ENCODE assay signal across 9 mouse cellular contexts in genomic region chr16:34342369-34343160, GRCm38 (mm10).
DNase-seq lines count a peak whose midpoint lies in the region; ATAC-seq and TF ChIP-seq lines count a peak whose summit lies in the region.
"Had no signal": no experiment of that assay in that cellular context is flagged by ENCODE, and none has a peak within 500 bp of the region (broad histone marks: within the 10 kb centered on the region; RNA-seq: fewer than 3 reads in every experiment).

No protein-coding gene starts in this region.

- H3K79me2 ChIP-seq in myocyte (ENCODE audit: control insufficient read depth, insufficient read depth), result no peaks in the 10 kb centered on the region

- no peaks in the 10 kb centered on the region for H3K36me3 ChIP-seq in hindbrain, embryonic 14.5 days (replicated peaks; ENCODE audit: control insufficient read depth, insufficient read depth)
- no peaks in the 10 kb centered on the region for H3K36me3 ChIP-seq in hindbrain, embryonic 13.5 days
- H3K36me3 ChIP-seq in forebrain, embryonic 15.5 days, result no peaks in the 10 kb centered on the region
- no peaks in the 10 kb centered on the region for H3K36me3 ChIP-seq in myocyte (ENCODE audit: control insufficient read depth, insufficient read depth)
- no peaks in the 10 kb centered on the region for H3K36me3 ChIP-seq in kidney, embryonic 16.5 days (ENCODE audit: insufficient read depth, low read length)
- H3K36me3 ChIP-seq: midbrain, embryonic 12.5 days had no signal

- no peak overlapping the region for H3K27ac ChIP-seq in hindbrain, embryonic 14.5 days
- H3K27ac ChIP-seq in hindbrain, embryonic 13.5 days, result no peak overlapping the region
- peak overlapping the region; percentile 79 for H3K27ac ChIP-seq in forebrain, embryonic 15.5 days (replicated peaks)
- H3K27ac ChIP-seq in layer of hippocampus, adult 2 months, result peak overlapping the region; percentile 90
- no peak overlapping the region for H3K27ac ChIP-seq in kidney, embryonic 16.5 days (ENCODE audit: low read length)
- H3K27ac ChIP-seq: midbrain, embryonic 12.5 days had no signal

- H3K4me1 ChIP-seq in hindbrain, embryonic 14.5 days (replicated peaks; ENCODE audit: control insufficient read depth, insufficient read depth, low read length), result peaks cover 20% of the 10 kb centered on the region; the same call in 1 of the 2 replicates
- peaks cover 39% of the 10 kb centered on the region for H3K4me1 ChIP-seq in hindbrain, embryonic 13.5 days (replicated peaks)
- H3K4me1 ChIP-seq in forebrain, embryonic 15.5 days, result peaks cover 39% of the 10 kb centered on the region
- H3K4me1 ChIP-seq in kidney, embryonic 16.5 days (ENCODE audit: insufficient read depth, low read length), result peaks cover 4% of the 10 kb centered on the region

- no peak overlapping the region for H3ac ChIP-seq in myocyte (ENCODE audit: control insufficient read depth, insufficient read length)

- peak; percentile 47; the same call in 1 of the 2 replicates for ATAC-seq in hindbrain, embryonic 14.5 days (ENCODE audit: low FRiP score)
- no peak for ATAC-seq in hindbrain, embryonic 13.5 days (ENCODE audit: low FRiP score)
- ATAC-seq in forebrain, embryonic 15.5 days (replicated peaks), result peak; percentile 86
- no peak for ATAC-seq in kidney, embryonic 16.5 days (ENCODE audit: low FRiP score, low TSS enrichment)

- WGBS in hindbrain, embryonic 14.5 days, result 59% methylated on average over 7 of the region's 7 CpGs
- 72% methylated on average over 7 of the region's 7 CpGs for WGBS in hindbrain, embryonic 13.5 days
- WGBS in forebrain, embryonic 15.5 days, result 43% methylated on average over 7 of the region's 7 CpGs
- WGBS in kidney, embryonic 16.5 days, result 77% methylated on average over 7 of the region's 7 CpGs

- TF ChIP-seq CTCF in layer of hippocampus, adult 2 months (conservative IDR thresholded peaks at IDR 0.05), result no peak

- DNase-seq in hindbrain, embryonic 14.5 days (ENCODE audit: low spot score), result no peak
- DNase-seq in layer of hippocampus, adult 2 months (ENCODE audit: low spot score in 2 of 2), result peak; percentile 79 to 87
- DNase-seq in embryo, embryonic 10.5 days (ENCODE audit: low spot score), result no peak
- no peak for DNase-seq in lung, postnatal 25 days (ENCODE audit: low spot score)

- no peak overlapping the region for H3K9ac ChIP-seq in hindbrain, embryonic 14.5 days
- no peak overlapping the region for H3K9ac ChIP-seq in hindbrain, embryonic 13.5 days
- H3K9ac ChIP-seq in forebrain, embryonic 15.5 days (replicated peaks), result 0 out of 2 replicates have a peak overlapping the region, but pooled peaks have one; percentile 17
- no peak overlapping the region for H3K9ac ChIP-seq in kidney, embryonic 16.5 days (replicated peaks; ENCODE audit: low read length)
- H3K9ac ChIP-seq: midbrain, embryonic 12.5 days had no signal

- no peak overlapping the region for H3K4me3 ChIP-seq in hindbrain, embryonic 14.5 days (replicated peaks; ENCODE audit: low read length)
- H3K4me3 ChIP-seq in hindbrain, embryonic 13.5 days, result no peak overlapping the region
- H3K4me3 ChIP-seq in forebrain, embryonic 15.5 days, result no peak overlapping the region
- no peak overlapping the region for H3K4me3 ChIP-seq in layer of hippocampus, adult 2 months
- no peak overlapping the region for H3K4me3 ChIP-seq in myocyte
- no peak overlapping the region for H3K4me3 ChIP-seq in kidney, embryonic 16.5 days (ENCODE audit: low read length)
- H3K4me3 ChIP-seq: midbrain, embryonic 12.5 days had no signal

- no peak overlapping the region for H3K4me2 ChIP-seq in hindbrain, embryonic 14.5 days (replicated peaks)
- H3K4me2 ChIP-seq in hindbrain, embryonic 13.5 days, result no peak overlapping the region
- H3K4me2 ChIP-seq in forebrain, embryonic 15.5 days (replicated peaks), result no peak overlapping the region
- H3K4me2 ChIP-seq in myocyte (ENCODE audit: low read depth), result no peak overlapping the region
- no peak overlapping the region for H3K4me2 ChIP-seq in kidney, embryonic 16.5 days (replicated peaks; ENCODE audit: low read depth, low read length)
- H3K4me2 ChIP-seq: midbrain, embryonic 12.5 days had no signal

- TF ChIP-seq POLR2A in myocyte (IDR thresholded peaks at IDR 0.05; ENCODE audit: insufficient read length, low read depth), result no peak

- no peaks in the 10 kb centered on the region for H3K9me3 ChIP-seq in hindbrain, embryonic 14.5 days (ENCODE audit: control insufficient read depth, low read length)
- H3K9me3 ChIP-seq in hindbrain, embryonic 13.5 days, result no peaks in the 10 kb centered on the region
- no peaks in the 10 kb centered on the region for H3K9me3 ChIP-seq in forebrain, embryonic 15.5 days
- H3K9me3 ChIP-seq in kidney, embryonic 16.5 days (ENCODE audit: low read length), result no peaks in the 10 kb centered on the region
- H3K9me3 ChIP-seq: midbrain, embryonic 12.5 days had no signal

- no peaks in the 10 kb centered on the region for H3K27me3 ChIP-seq in hindbrain, embryonic 14.5 days (ENCODE audit: control insufficient read depth, insufficient read depth, low read length)
- H3K27me3 ChIP-seq in hindbrain, embryonic 13.5 days, result no peaks in the 10 kb centered on the region
- no peaks in the 10 kb centered on the region for H3K27me3 ChIP-seq in forebrain, embryonic 15.5 days
- H3K27me3 ChIP-seq in myocyte (ENCODE audit: control insufficient read depth, insufficient read depth, insufficient read length), result no peaks in the 10 kb centered on the region
- no peaks in the 10 kb centered on the region for H3K27me3 ChIP-seq in kidney, embryonic 16.5 days (ENCODE audit: insufficient read depth, low read length)
- H3K27me3 ChIP-seq: midbrain, embryonic 12.5 days had no signal

TF ChIP-seq in myocyte, 11 proteins besides CTCF, POLR2A, EP300 and RAD21:
- TF ChIP-seq USF1 (IDR thresholded peaks at IDR 0.05; ENCODE audit: low read depth) (no peak), MYOD1 (IDR thresholded peaks at IDR 0.05; ENCODE audit: control insufficient read depth in 1 of 3, insufficient read length in 2 of 3, low read depth in 2 of 3) (peak in 2 of 3 experiments; percentile 35 to 76), E2F4 (IDR thresholded peaks at IDR 0.05; ENCODE audit: insufficient read depth) (no peak), SRF (IDR thresholded peaks at IDR 0.05; ENCODE audit: control insufficient read depth, insufficient read length, low read depth) (no peak), MYOG (IDR thresholded peaks at IDR 0.05; ENCODE audit: control insufficient read depth in 1 of 3, insufficient read depth in 1 of 3, insufficient read length in 2 of 3, low read depth in 2 of 3) (peak in 2 of 3 experiments; percentile 42 to 83), POLR2AphosphoS2 (IDR thresholded peaks at IDR 0.05; ENCODE audit: insufficient read length, low read depth) (no peak), TCF12 (IDR thresholded peaks at IDR 0.05; ENCODE audit: insufficient read depth, poor library complexity, severe bottlenecking) (peak; percentile 7), TCF3 (IDR thresholded peaks at IDR 0.05; ENCODE audit: insufficient read length, low read depth) (no peak), CEBPB (IDR thresholded peaks at IDR 0.05; ENCODE audit: insufficient read depth, poor library complexity, severe bottlenecking) (no peak)
TF ChIP-seq in myocyte: peak in this region for 3.

Comparison
In these comparisons a context has a peak if more than half of its experiments do, and no peak if none do; other contexts are left out.
1. ATAC-seq: peak in hindbrain, embryonic 14.5 days (single experiment) and forebrain, embryonic 15.5 days (single experiment); none in hindbrain, embryonic 13.5 days (single experiment) and kidney, embryonic 16.5 days (single experiment).
2. DNase-seq: peak in layer of hippocampus, adult 2 months (2 of 2); none in hindbrain, embryonic 14.5 days (single experiment), embryo, embryonic 10.5 days (single experiment) and lung, postnatal 25 days (single experiment).
3. H3K27ac ChIP-seq: peak in forebrain, embryonic 15.5 days (single experiment) and layer of hippocampus, adult 2 months (single experiment); none in hindbrain, embryonic 14.5 days (single experiment), hindbrain, embryonic 13.5 days (single experiment) and kidney, embryonic 16.5 days (single experiment).